Mouse (Mus musculus): ENCODE results near the gene Iqcg.

The Iqcg gene

GRCm38 (mm10) chr16:32973047-32973446 is 83.0 kb downstream of the Iqcg start:
- no peak for DNase-seq (ENCODE audit: low spot score)

- no peak for DNase-seq (ENCODE audit: low spot score)
Observed at GRCm38 (mm10) chr16:32972535-32972934, 83.5 kb downstream of the Iqcg start.
